ENCODE assay signal across 8 mouse cellular contexts in the genomic region with DNA sequence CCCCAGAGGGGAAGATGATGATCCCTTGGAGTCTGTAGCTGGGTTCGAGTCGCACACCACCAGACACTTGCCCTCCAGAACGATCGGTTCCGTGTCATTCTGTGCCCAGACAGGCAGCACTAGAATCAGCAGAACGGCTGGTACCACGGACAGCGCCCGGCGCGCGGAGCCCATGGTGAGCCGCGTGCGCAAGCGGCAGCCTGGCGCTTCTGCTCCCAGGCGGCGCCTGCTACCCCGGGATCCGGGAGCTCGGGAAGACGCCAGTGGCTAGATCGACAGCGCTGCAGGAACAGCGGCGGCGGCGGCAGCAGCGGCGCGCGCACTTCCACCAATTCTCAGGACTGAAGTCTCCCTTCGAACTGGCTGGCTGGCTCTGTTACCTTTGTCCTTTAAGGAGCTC. TPM values are rescaled to one million over a fixed set of nuclear protein-coding genes. Genes with fewer than 3 reads are reported as not detected.
DNase-seq lines count a peak whose midpoint lies in the region; ATAC-seq and TF ChIP-seq lines count a peak whose summit lies in the region.

No protein-coding gene starts in this region.

- no peaks in the 10 kb centered on the region for H3K36me3 ChIP-seq in embryonic facial prominence, embryonic 12.5 days
- H3K36me3 ChIP-seq in heart, embryonic 13.5 days: no peaks in the 10 kb centered on the region
- no peaks in the 10 kb centered on the region for H3K36me3 ChIP-seq in kidney, embryonic 16.5 days (ENCODE audit: insufficient read depth, low read length)
- H3K36me3 ChIP-seq in limb, embryonic 14.5 days (ENCODE audit: control insufficient read depth, insufficient read depth, low read length): no peaks in the 10 kb centered on the region

- H3K4me2 ChIP-seq in embryonic facial prominence, embryonic 12.5 days (replicated peaks): peak overlapping the region; percentile 48
- H3K4me2 ChIP-seq in heart, embryonic 13.5 days: peak overlapping the region; percentile 73
- peak overlapping the region; percentile 53 for H3K4me2 ChIP-seq in kidney, embryonic 16.5 days (replicated peaks; ENCODE audit: low read depth, low read length)
- H3K4me2 ChIP-seq in limb, embryonic 14.5 days (replicated peaks; ENCODE audit: low read depth, low read length, severe bottlenecking): peak overlapping the region; percentile 34

- no peak for TF ChIP-seq POLR2A in limb, embryonic 14.5 days (IDR thresholded peaks at IDR 0.05; ENCODE audit: borderline replicate concordance, extremely low read depth, insufficient read depth, insufficient read length)

- no peaks in the 10 kb centered on the region for H3K9me3 ChIP-seq in embryonic facial prominence, embryonic 12.5 days
- H3K9me3 ChIP-seq in heart, embryonic 13.5 days: no peaks in the 10 kb centered on the region
- no peaks in the 10 kb centered on the region for H3K9me3 ChIP-seq in kidney, embryonic 16.5 days (ENCODE audit: low read length)
- no peaks in the 10 kb centered on the region for H3K9me3 ChIP-seq in limb, embryonic 14.5 days (ENCODE audit: control insufficient read depth, low read length)

- peaks cover 49% of the 10 kb centered on the region for H3K27me3 ChIP-seq in embryonic facial prominence, embryonic 12.5 days
- peaks cover 72% of the 10 kb centered on the region for H3K27me3 ChIP-seq in heart, embryonic 13.5 days (replicated peaks)
- H3K27me3 ChIP-seq in kidney, embryonic 16.5 days (ENCODE audit: insufficient read depth, low read length): peaks cover 35% of the 10 kb centered on the region
- peaks cover 43% of the 10 kb centered on the region for H3K27me3 ChIP-seq in limb, embryonic 14.5 days (ENCODE audit: control insufficient read depth, insufficient read depth, low read length)

- no peak overlapping the region for H3K9ac ChIP-seq in embryonic facial prominence, embryonic 12.5 days
- no peak overlapping the region for H3K9ac ChIP-seq in heart, embryonic 13.5 days
- H3K9ac ChIP-seq in kidney, embryonic 16.5 days (replicated peaks; ENCODE audit: low read length): no peak overlapping the region
- no peak overlapping the region for H3K9ac ChIP-seq in limb, embryonic 14.5 days (ENCODE audit: low read depth, low read length, severe bottlenecking)

- H3K4me3 ChIP-seq in embryonic facial prominence, embryonic 12.5 days: peak overlapping the region; percentile 30
- H3K4me3 ChIP-seq in heart, embryonic 13.5 days: peak overlapping the region; percentile 45
- H3K4me3 ChIP-seq in kidney, embryonic 16.5 days (ENCODE audit: low read length): peak overlapping the region; percentile 33
- peak overlapping the region; percentile 25 for H3K4me3 ChIP-seq in limb, embryonic 14.5 days (replicated peaks; ENCODE audit: low read length)

- peaks cover 13% of the 10 kb centered on the region for H3K4me1 ChIP-seq in embryonic facial prominence, embryonic 12.5 days
- peaks cover 21% of the 10 kb centered on the region for H3K4me1 ChIP-seq in heart, embryonic 13.5 days
- peaks cover 16% of the 10 kb centered on the region for H3K4me1 ChIP-seq in kidney, embryonic 16.5 days (ENCODE audit: insufficient read depth, low read length)
- H3K4me1 ChIP-seq in limb, embryonic 14.5 days (ENCODE audit: control insufficient read depth, insufficient read depth, low read length): peaks cover 7% of the 10 kb centered on the region; the same call in 1 of the 2 replicates

- WGBS in embryonic facial prominence, embryonic 12.5 days: under 1% methylated on average over 34 of the region's 34 CpGs
- under 1% methylated on average over 34 of the region's 34 CpGs for WGBS in heart, embryonic 13.5 days
- under 1% methylated on average over 34 of the region's 34 CpGs for WGBS in kidney, embryonic 16.5 days
- WGBS in limb, embryonic 14.5 days: 1% methylated on average over 28 of the region's 34 CpGs

- peak; percentile 68; the same call in 1 of the 2 replicates for ATAC-seq in embryonic facial prominence, embryonic 12.5 days (ENCODE audit: insufficient number of reproducible peaks, insufficient read depth, low FRiP score, low TSS enrichment)
- ATAC-seq in heart, embryonic 13.5 days (ENCODE audit: extremely low read depth, insufficient number of reproducible peaks, low FRiP score, low TSS enrichment): peak; percentile 54; the same call in 1 of the 2 replicates
- ATAC-seq in kidney, embryonic 16.5 days (ENCODE audit: low FRiP score, low TSS enrichment): peak; percentile 90
- peak; percentile 77 for ATAC-seq in limb, embryonic 14.5 days (ENCODE audit: low FRiP score, low read depth)

- no peak overlapping the region for H3K27ac ChIP-seq in embryonic facial prominence, embryonic 12.5 days
- no peak overlapping the region for H3K27ac ChIP-seq in heart, embryonic 13.5 days (replicated peaks)
- no peak overlapping the region for H3K27ac ChIP-seq in kidney, embryonic 16.5 days (ENCODE audit: low read length)
- no peak overlapping the region for H3K27ac ChIP-seq in limb, embryonic 14.5 days (replicated peaks; ENCODE audit: low read depth, low read length)

- peak; percentile 6 to 7 for DNase-seq in cerebellum, adult 18-20 months
- no peak for DNase-seq in cerebellum, adult 9-11 months
- DNase-seq in limb, embryonic 14.5 days (ENCODE audit: low spot score): peak; percentile 91
- DNase-seq in neural tube, embryonic 10.5 days (ENCODE audit: extremely low spot score, low spot score): peak; percentile 89
- DNase-seq in urinary bladder, postnatal 10 days (ENCODE audit: low spot score): peak; percentile 48

RNA-seq across cellular contexts. Expression of gene Cbln4, which starts 1.1 kb away (rescaled TPM):
- 3.0 and 8.9 TPM in 2 replicates for polyA plus RNA-seq in embryonic facial prominence, embryonic 12.5 days (2016; fragmentation: Nextera tagmentation; extraction: Ambion mirVana)
- 0.05 and 0.07 TPM in 2 replicates for polyA plus RNA-seq in heart, embryonic 13.5 days (2015; fragmentation: Nextera tagmentation; extraction: Ambion mirVana)
- polyA plus RNA-seq in kidney, embryonic 16.5 days (2015; fragmentation: Nextera tagmentation; extraction: Ambion mirVana): 4.5 and 4.9 TPM in 2 replicates
- 2.1 TPM in 2 replicates for polyA plus RNA-seq in limb, embryonic 14.5 days (2012; rRNA removed)
- polyA plus RNA-seq in limb, embryonic 14.5 days (2014; fragmentation: Nextera tagmentation; extraction: Ambion mirVana): 2.4 TPM in 2 replicates
